Mouse (Mus musculus): ENCODE measurements around the gene Dennd5a. TPM values are rescaled to one million over a fixed set of nuclear protein-coding genes. Genes with fewer than 3 reads are reported as not detected.

The Dennd5a gene
- 67.1 and 99.8 TPM in 2 replicates for polyA plus RNA-seq (2012; rRNA removed)

GRCm38 (mm10) chr7:109959716-109960612 is at the start of gene Dennd5a:
Gene Dennd5a (minus strand): TSS chr7:109960470.

GRCm38 (mm10) chr7:109986775-109987174 is 26.5 kb upstream of the Dennd5a start, which contains the start of gene Tmem41b:
Gene Tmem41b (minus strand): TSS chr7:109986929.

GRCm38 (mm10) chr7:109865370-109866229 is 94.7 kb downstream of the Dennd5a start, which contains the start of gene Scube2:
Gene Scube2 (minus strand): TSS chr7:109865679.

Other genes with a start within 250 kb of the Dennd5a start
- gene BC051019, start 236.6 kb downstream of the Dennd5a start, polyA plus RNA-seq (2012; rRNA removed) = 0.10 TPM in 1 of 2 replicates, not detected in the other
- not detected in 2 replicates for gene Ascl3, start 228.7 kb downstream of the Dennd5a start, polyA plus RNA-seq (2012; rRNA removed)
- gene Tmem9b, start 207.6 kb downstream of the Dennd5a start, polyA plus RNA-seq (2012; rRNA removed) = 23.5 and 27.3 TPM in 2 replicates
- 0.51 and 0.82 TPM in 2 replicates for gene Nrip3, start 178.4 kb downstream of the Dennd5a start, polyA plus RNA-seq (2012; rRNA removed)
- 1.2 and 1.7 TPM in 2 replicates for gene Scube2, start 94.8 kb downstream of the Dennd5a start, polyA plus RNA-seq (2012; rRNA removed)
- 28.8 and 54.6 TPM in 2 replicates for gene Tmem41b, start 26.5 kb upstream of the Dennd5a start, polyA plus RNA-seq (2012; rRNA removed)
- gene Ipo7, start 57.8 kb upstream of the Dennd5a start, polyA plus RNA-seq (2012; rRNA removed) = 74.9 and 97.2 TPM in 2 replicates
- gene Zfp143, start 100.7 kb upstream of the Dennd5a start, polyA plus RNA-seq (2012; rRNA removed) = 14.8 and 29.3 TPM in 2 replicates
- gene Wee1, start 161.6 kb upstream of the Dennd5a start, polyA plus RNA-seq (2012; rRNA removed) = 33.2 and 33.7 TPM in 2 replicates

All from central nervous system, embryonic 11.5 days (tissue).